Mouse (Mus musculus) layer of hippocampus, adult 18-20 months (tissue): ENCODE results near the gene Aox1. TPM values are rescaled to one million over a fixed set of nuclear protein-coding genes. Genes with fewer than 3 reads are reported as not detected.
"Not testable (repeated sequence)": the region's sequence is repeated elsewhere in the genome, so short reads cannot be mapped to it uniquely, and the experiment has no call there.

Experiments used
- DNase-seq, 2 experiments: peaks; one replicate each; pipeline ENCODE4 v3.0.0; 2022; ENCODE audit warnings: low spot score in 2 of 2
- long read RNA-seq: library from polyadenylated mRNA; stranded (forward); transcript quantifications from one replicate; pipeline ENCODE4 v2.0.0, GENCODE M21; 2021
- total RNA-seq, 2 experiments: library from RNA; stranded (reverse); gene quantifications; 2 replicates each; pipeline ENCODE4 v1.2.3; 2021

The Aox1 gene
- total RNA-seq = 1 to 10 TPM; 3.8 to 4.3 TPM
- long read RNA-seq, full-length matches to known transcripts = 1 of 1 reads
- long read RNA-seq, partial matches to known transcripts = 0 of 1 reads
- long read RNA-seq, other reads (novel, unspliced or antisense) = 0 of 1 reads

DNA sequence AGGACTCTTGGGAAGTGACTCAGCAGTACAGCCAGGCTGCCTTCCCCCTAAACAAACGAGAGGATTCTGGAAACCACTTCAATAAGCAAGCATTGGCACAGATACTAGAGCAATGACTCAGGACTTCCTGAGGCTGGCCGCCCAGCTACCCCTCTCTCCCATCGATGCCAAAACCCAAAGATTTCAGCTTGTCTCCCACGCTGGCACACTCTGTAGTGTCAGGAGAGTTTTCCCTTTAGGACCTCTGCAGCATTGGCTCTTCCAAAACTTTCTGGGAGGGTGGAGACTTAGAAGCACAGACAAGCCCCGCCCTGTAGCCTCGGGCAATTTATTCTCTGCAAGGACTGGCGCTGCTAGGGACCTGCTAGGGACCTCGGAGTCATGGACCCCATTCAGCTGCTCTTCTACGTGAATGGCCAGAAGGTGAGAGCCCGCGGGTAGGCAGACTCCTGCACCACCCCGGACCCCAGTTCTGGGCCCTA is at the start of gene Aox1:
Gene Aox1, plus strand, starts transcription at position 296 of the 482 bp plus-strand sequence.
- peak; percentile 30 to 49 for DNase-seq

DNA sequence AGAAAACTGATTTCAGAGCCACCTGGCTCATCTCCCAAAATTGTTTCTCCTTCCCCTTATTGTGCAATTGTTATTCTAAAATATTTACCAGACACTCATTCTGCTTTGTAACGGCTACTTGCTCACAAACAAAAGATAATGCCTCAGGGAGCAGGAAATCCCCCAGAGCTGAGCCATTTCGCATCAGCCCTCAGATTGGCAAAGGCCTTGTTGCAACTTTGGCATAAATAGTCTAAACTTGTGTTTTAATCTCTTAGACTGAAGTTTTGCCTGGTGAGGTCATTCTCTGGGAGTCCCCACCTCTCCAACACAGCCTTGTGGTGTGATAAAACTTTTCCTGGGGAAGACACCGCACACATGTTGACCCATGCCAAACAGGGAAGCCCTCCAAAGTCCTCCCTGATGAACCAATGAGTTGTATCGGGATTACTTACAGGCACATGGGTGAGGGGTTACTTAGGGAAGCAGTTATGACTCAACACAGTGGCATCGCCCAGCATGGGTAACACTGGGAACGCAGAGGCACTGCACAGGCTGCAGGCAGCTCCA is 40.6 kb upstream of the Aox1 start:
- DNase-seq = no peak

- no peak for DNase-seq
These were observed 38.5 kb upstream of the Aox1 start for GRCm38 (mm10) chr1:57991277-57991676.

GRCm38 (mm10) chr1:57995432-57996132 is 34.1 kb upstream of the Aox1 start, which contains the start of gene Sgo2a:
Gene Sgo2a, plus strand, starts transcription at chr1:57995971.
- DNase-seq = peak; percentile 81 to 92

DNA sequence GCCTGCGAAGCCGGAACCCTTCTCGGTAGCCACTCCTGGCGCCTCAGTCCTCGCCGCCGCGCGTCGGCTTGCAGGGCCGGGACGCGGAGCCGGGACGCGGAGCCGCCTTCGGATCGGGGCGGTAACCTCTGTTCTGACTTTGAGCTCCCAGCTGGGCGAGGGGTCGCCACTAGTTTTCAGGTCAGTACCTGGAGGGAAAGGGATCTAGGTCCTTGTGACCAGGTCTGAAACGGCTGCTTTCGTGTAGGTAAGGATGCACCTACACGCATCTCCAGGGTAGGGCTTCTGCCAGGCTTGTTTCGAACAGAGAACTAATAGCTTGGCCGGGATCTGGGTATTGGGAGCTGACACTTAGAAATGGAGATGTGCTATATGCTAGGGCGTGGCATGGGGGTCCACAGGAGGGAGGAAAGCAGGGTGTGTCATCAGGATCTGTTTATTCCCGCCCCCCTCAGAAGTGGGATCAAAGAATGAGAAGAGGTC is 33.6 kb upstream of the Aox1 start:
- no peak for DNase-seq

GRCm38 (mm10) chr1:57998146-57998545 is 31.6 kb upstream of the Aox1 start:
- DNase-seq = no peak

GRCm38 (mm10) chr1:58006388-58006787 is 23.3 kb upstream of the Aox1 start:
- DNase-seq = not testable (repeated sequence)

GRCm38 (mm10) chr1:58018856-58019255 is 10.9 kb upstream of the Aox1 start, which contains the start of gene Kctd18:
Gene Kctd18, minus strand, starts transcription at chr1:58018956.
- DNase-seq = no peak

- DNase-seq = no peak
These were observed 2.0 kb upstream of the Aox1 start for GRCm38 (mm10) chr1:58027707-58028106.

- DNase-seq = peak; percentile 24 to 62
These were observed 583 bp downstream of the Aox1 start for GRCm38 (mm10) chr1:58030156-58030871.

DNA sequence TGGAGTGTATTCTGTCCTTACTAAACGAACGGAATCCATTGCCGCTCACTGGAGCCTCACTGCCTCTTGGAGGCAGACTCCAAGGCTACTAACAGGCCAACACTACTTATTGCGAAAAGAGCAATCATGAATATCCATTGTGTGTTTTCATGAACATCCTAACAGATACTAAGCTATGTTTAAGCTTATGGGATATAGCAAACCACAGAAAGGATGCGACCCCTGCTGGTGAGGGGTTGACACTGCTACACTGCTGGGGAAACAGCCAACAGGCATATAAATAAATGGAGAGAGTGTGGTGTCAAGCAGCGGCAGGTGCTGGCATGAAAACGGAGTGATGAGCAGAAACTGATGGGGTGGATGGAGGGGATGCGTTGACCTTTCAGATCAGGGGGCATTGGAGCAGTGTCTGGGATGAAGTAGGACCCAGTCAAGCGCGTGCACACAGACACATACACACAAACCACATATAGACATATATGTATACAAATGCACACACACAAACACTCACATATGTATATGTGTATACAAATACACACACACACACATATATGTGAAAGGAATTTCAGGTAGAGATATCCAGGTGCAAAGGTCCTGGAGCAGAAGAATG is 1.5 kb downstream of the Aox1 start:
- peak in 1 of 2 experiments; percentile 56 for DNase-seq

DNA sequence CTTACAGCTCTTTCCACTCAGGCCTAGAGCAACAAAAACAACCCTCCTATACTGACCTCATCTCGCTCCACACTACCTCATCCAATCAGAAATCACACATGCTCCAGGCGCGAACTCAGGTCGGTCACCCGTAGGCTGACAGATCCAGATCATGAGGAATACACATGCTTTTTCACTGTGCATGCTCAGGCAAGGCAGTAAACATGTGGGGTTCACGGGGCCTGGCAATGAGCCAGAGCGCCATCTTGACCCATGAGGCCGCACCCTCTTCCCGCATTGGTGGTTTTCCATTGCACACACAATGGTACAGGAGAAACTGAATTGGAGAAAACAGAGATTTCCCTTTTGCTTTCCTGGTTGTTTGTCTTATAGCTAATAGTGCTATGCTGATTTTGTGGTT is 7.6 kb downstream of the Aox1 start:
- not testable (repeated sequence) for DNase-seq

- DNase-seq = no peak
These were observed 15.3 kb downstream of the Aox1 start for GRCm38 (mm10) chr1:58045076-58045475.

- peak in 1 of 2 experiments; percentile 63 for DNase-seq
These were observed 15.8 kb downstream of the Aox1 start for GRCm38 (mm10) chr1:58045546-58045945.

GRCm38 (mm10) chr1:58046721-58047290 is 17.1 kb downstream of the Aox1 start:
- DNase-seq = no peak

DNA sequence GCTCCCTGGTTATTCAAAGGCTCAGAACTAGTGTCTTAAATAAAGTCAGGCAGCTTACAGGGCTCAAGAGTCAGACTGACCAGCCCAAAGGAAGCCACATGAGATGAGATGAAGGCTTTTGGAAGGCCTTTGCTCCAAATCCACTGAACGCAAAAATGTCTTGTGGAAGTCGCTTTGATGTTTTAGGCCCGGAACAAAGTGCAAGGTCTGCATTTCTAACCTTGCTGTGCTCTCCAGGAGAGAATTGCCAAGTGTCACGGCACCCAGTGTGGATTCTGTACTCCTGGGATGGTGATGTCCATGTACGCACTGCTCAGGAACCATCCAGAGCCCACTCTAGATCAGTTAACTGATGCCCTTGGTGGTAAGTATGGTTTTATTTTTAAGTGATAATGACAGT is 19.4 kb downstream of the Aox1 start:
- no peak for DNase-seq

DNA sequence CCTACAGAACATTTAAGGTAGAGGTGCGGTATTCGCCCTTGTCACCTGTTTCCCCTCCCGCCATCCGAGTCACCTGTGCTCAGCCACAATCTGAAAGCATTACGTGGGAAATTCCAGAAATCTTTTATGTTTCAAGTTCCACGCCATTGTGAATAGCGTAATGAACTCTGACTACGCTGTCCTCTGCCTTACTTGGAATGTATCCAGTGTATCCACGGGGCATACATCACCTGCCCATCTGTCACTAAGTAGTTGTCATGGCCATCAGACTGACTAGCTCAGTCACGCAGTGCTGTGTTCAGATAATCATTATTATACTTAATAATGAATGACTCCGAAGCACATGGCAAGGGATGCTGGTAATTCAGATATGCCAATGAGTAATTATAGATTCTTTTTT is 25.9 kb downstream of the Aox1 start:
- DNase-seq = no peak

DNA sequence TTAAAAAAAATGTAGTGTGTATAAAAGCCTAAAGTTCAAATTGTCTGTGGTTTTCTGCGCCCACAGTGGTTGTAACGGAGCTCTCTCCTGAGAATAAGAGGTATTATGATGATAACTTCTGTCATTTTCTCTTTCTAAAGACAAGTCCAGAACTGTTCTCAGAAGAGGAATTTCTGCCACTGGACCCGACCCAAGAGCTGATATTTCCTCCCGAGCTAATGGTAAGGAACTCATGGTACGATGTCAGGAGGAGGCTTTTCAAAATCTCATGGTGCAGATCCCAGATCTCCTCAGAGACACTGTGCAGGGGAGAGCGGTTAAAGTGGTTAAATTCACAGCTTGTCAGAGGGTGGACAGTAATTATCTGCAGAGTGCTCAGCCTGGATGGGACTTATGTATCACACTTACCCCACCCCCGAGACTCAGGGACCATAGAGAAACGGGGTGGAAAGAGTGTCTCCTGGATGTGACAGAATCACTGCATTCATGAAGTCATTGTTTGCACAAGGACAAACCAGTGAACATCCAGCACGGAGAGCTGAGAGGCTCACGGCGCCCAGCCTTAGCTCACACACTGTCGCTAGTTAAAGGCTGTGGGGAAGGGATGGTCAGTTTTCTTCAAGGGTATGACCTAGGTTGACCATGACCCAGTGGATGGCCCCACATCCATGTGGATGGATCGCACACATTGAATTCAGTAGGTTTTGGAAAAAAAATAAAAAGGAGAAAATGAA is 26.5 kb downstream of the Aox1 start:
- DNase-seq = no peak

DNA sequence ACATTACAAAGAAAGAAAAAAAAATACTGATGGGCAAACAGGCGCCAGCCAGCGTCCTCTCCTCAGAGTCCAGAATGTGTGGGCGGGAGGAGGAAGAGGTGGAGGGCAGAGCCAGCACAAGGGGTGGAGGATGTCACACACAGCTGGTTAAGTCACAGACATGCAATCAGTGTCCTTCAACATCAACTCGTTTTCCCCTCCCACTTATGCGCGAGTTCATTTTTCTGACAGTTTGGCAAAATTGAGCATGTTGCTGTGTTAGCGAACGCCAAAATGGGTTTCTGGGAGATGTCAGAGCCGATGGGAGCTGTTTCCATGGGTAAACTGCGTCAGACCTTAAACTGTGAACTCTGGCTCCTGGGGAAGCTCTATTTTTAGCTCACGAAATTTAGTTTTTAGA is 27.2 kb downstream of the Aox1 start:
- no peak for DNase-seq

DNA sequence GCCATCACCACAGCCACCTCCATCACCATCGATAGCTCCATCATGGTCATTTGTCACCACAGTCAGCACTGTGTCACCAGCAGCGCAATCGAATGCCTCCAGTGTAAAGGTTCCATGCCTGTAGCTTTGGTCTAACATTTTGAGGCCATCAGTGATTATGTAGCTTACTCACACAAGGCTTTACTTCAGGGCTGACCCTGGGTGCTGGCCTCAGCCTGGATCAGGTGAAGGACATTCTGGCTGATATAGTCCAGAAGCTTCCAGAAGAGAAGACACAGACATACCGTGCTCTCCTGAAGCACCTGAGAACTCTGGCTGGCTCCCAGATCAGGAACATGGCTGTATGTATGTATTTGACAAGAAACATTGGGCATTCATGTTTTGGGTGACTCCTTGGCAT is 29.1 kb downstream of the Aox1 start:
- no peak for DNase-seq
